Mouse (Mus musculus) MN1 (cell line): ENCODE data around the gene Pdia2.
"Not testable (repeated sequence)": the region's sequence is repeated elsewhere in the genome, so short reads cannot be mapped to it uniquely, and the experiment has no call there.

Experiments used
- DNase-seq: peaks from one replicate; pipeline ENCODE4 v3.0.0-alpha.2; 2016; ENCODE audit warnings: low spot score

Pdia2 gene

GRCm38 (mm10) chr17:26200831-26201705 lies 2.2 kb upstream of the Pdia2 start:
- DNase-seq, result peak; percentile 61

GRCm38 (mm10) chr17:26192481-26193190 lies 6.3 kb downstream of the Pdia2 start:
- no peak for DNase-seq

DNA sequence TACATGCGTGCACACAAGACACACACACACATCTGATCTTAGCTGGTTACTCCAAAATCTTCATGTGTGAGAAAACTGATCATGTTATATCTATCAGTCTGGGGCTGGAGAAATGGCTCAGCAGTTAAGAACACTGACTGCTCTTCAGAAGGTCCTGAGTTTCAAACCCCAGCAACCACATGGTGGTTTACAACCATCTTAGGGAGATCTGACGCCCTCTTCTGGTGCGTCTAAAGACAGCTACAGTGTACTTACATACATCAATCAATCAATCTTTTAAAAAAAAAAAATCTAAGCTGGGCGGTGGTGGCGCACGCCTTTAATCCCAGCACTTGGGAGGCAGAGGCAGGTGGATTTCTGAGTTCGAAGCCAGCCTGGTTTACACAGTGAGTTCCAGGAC lies 7.4 kb downstream of the Pdia2 start:
- DNase-seq, result not testable (repeated sequence)

DNA sequence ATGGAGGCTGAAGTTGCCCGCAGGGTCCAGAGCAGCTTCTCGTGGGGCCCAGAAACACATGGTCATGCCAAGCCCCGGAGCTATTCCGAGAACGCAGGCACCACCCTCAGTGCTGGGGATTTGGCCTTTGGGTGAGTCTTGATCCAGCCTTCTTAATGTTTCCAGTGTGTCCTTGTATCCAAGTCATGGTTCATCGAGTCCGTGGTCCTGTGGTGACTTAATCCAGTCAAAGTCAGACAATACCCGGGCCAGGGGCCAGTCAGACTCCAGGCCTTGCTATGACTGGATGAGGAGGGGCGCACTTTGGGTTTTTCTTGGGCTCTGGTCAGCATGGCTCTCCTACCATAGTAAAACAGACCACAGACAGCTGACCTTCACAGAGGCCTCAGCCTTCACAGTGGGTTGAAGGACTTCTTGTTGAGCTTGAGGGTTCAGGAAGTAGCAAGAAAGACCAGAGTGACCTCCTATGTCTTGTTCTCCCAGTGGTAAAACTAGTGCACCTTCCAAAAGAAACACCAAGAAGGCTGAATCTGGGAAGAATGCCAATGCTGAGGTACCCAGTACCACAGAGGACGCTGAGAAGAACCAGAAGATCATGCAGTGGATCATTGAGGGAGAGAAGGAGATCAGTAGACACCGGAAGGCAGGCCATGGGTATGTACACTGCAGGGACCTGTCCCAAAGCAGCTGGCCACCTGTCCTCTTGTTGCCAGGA lies 10.6 kb downstream of the Pdia2 start:
- DNase-seq, result no peak

GRCm38 (mm10) chr17:26187592-26187991 lies 11.3 kb downstream of the Pdia2 start:
- no peak for DNase-seq

- DNase-seq, result no peak
Measured at GRCm38 (mm10) chr17:26181179-26181578, 17.7 kb downstream of the Pdia2 start.

- DNase-seq, result no peak
Measured at GRCm38 (mm10) chr17:26178611-26179010, 20.3 kb downstream of the Pdia2 start.

DNA sequence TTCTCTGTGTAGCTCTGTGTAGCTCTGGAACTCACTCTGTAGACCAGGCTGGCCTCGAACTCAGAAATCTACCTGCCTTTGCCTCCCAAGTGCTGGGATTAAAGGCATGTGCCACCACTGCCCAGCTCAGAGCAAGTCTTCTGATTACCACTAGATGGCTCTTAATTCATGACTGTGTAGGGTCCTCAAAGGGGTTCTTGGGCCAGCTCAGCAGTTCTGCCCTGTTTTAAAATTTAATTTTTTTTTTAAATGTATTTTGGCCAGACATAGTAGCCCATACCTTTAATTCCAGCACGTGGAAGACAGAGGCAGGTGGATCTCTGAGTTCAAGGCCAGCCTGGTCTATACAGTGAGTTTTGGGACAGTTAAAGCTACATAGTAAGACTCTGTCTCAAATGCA lies 23.6 kb downstream of the Pdia2 start:
- not testable (repeated sequence) for DNase-seq

GRCm38 (mm10) chr17:26168039-26168438 lies 30.8 kb downstream of the Pdia2 start:
- no peak for DNase-seq

DNA sequence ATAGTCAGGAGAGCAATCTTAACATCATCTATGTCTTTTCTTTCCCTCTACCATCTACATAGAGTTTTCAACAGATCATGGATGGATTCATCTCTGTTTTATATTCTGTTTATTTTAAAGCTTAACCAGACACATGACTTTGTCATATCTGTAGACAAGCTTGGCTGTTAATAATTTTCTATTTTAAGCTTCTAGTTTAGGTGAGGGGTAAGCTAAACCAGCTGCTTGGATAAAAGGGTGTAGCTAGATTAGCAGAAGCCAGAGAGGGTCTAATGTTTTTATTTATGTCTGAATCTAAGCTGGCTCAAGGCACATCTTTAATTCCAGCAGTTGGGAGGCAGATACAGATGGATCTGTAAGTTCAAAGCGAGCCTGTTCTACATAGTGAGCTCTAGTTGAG lies 36.2 kb downstream of the Pdia2 start:
- no peak for DNase-seq

DNA sequence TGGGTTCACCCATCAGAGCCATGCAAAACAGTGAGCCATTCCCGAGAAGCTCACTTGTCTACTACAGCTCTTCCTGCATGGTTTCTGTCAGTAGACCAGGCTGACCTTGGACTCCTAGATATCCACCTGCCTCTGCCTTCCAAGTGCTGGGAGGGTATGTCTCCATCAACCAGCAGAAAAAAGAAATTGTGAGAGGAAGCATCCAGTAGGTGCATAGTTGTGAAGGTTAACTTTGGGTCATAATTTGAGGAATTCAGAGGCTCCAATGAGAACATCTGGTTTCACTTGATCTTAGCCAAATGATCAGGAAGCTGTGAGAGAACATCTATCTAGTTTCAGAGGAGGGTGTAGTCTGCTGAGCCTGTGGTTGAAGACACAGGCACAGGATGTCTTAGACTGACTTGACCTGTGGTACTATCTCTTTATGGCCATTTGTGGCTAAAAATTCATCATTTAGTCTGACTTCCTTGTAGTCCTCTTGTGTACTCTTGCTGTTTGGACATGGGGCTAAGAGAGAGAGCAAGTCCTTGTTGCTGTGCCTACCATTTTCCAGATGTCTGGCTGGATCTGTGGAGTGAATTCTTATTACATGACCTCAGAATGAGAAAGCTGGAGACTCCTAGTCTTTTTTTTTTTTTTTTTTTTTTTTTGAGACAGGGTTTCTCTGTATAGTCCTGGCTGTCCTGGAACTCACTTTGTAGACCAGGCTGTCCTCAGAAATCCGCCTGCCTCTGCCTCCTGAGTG lies 46.8 kb downstream of the Pdia2 start:
- no peak for DNase-seq

- no peak for DNase-seq
Measured at GRCm38 (mm10) chr17:26149056-26149455, 49.8 kb downstream of the Pdia2 start.
